Mouse (Mus musculus) CH12.LX (cell line): ENCODE measurements around the gene Itgb7.

Experiments used
- CHD2 ChIP-seq: IDR thresholded peaks from 2 replicates; pipeline ENCODE4 v1.6.1; 2011; ENCODE audit warnings: low read length, improper control_type of control experiment
- CTCF ChIP-seq, 2 experiments: IDR thresholded peaks in 1 of 2; conservative IDR thresholded peaks in 1 of 2; 2 replicates each; pipeline ENCODE4 v1.5.1; 2011 to 2012; ENCODE audit warnings: low read depth in 2 of 2, low read length in 2 of 2, improper control_type of control experiment in 1 of 2, inconsistent platforms in 1 of 2, mild to moderate bottlenecking in 1 of 2, moderate library complexity in 1 of 2
- EP300 ChIP-seq: IDR thresholded peaks from 2 replicates; pipeline ENCODE4 v1.6.1; 2011; ENCODE audit warnings: low read length, improper control_type of control experiment
- ETS1 ChIP-seq: conservative IDR thresholded peaks from 2 replicates; pipeline ENCODE4 v1.6.1; 2012; ENCODE audit warnings: low read depth, mild to moderate bottlenecking, inconsistent platforms, low read length, improper control_type of control experiment, moderate library complexity
- GABPA ChIP-seq: IDR thresholded peaks from 2 replicates; pipeline ENCODE4 v1.6.1; 2012; ENCODE audit warnings: low read depth, low read length, improper control_type of control experiment, inconsistent platforms; ENCODE audit not compliant: insufficient replicate concordance
- MAX ChIP-seq: IDR thresholded peaks from 2 replicates; pipeline ENCODE4 v1.6.1; 2011; ENCODE audit warnings: low read length, improper control_type of control experiment
- POLR2A ChIP-seq: IDR thresholded peaks from 2 replicates; pipeline ENCODE4 v1.6.1; 2011; ENCODE audit warnings: low read depth, mild to moderate bottlenecking, improper control_type of control experiment, low read length
- SMC3 ChIP-seq: IDR thresholded peaks from 2 replicates; pipeline ENCODE4 v1.6.1; 2011; ENCODE audit warnings: low read depth, low read length, improper control_type of control experiment
- TCF12 ChIP-seq: IDR thresholded peaks from 2 replicates; pipeline ENCODE4 v1.6.1; 2014; ENCODE audit warnings: low read depth, mild to moderate bottlenecking, inconsistent platforms, low read length, improper control_type of control experiment
- USF1 ChIP-seq: IDR thresholded peaks from 2 replicates; pipeline ENCODE4 v1.6.1; 2014; ENCODE audit warnings: low read depth, mild to moderate bottlenecking, inconsistent platforms, low read length, improper control_type of control experiment
- USF2 ChIP-seq: conservative IDR thresholded peaks from 2 replicates; pipeline ENCODE4 v1.6.1; 2011; ENCODE audit warnings: low read depth, low read length, improper control_type of control experiment
- ZC3H11A ChIP-seq: IDR thresholded peaks from 2 replicates; pipeline ENCODE4 v1.6.1; 2012; ENCODE audit warnings: low read depth, mild to moderate bottlenecking, inconsistent platforms, low read length, improper control_type of control experiment

GRCm38 (mm10) chr15:102249251-102249691, 17.5 kb upstream of the Itgb7 start:
- TF ChIP-seq MAX: no peak
- TF ChIP-seq CTCF (conservative IDR thresholded peaks at IDR 0.05 in 1 of 2, IDR thresholded peaks at IDR 0.05 in 1 of 2; ENCODE audit: low read depth in 2 of 2, low read length in 2 of 2): no peak
- TF ChIP-seq ZC3H11A: no peak
- no peak for TF ChIP-seq TCF12
- TF ChIP-seq GABPA: no peak
- TF ChIP-seq EP300: no peak
- TF ChIP-seq CHD2: no peak
- TF ChIP-seq USF2: no peak
- no peak for TF ChIP-seq USF1
- TF ChIP-seq POLR2A: no peak
- TF ChIP-seq SMC3: no peak
- no peak for TF ChIP-seq ETS1
